Mouse (Mus musculus) liver, embryonic 14.5 days (tissue): ENCODE measurements around the gene Ngdn. TPM values are rescaled to one million over a fixed set of nuclear protein-coding genes. Genes with fewer than 3 reads are reported as not detected.
"Not testable (repeated sequence)": the region's sequence is repeated elsewhere in the genome, so short reads cannot be mapped to it uniquely, and the experiment has no call there.

Experiments
- ATAC-seq: fragments of 200-750 bp; cut with Nextera tagmentation; 2 replicates; pipeline ENCODE4 v1.8.0; 2017; ENCODE audit warnings: moderate number of reproducible peaks, mild to moderate bottlenecking, moderate library complexity; ENCODE audit not compliant: insufficient read depth
- DNase-seq, 3 experiments: peaks; one replicate each; pipeline ENCODE4 v3.0.0-alpha.2; 2012 to 2013; ENCODE audit warnings: low read depth in 3 of 3, low spot score in 3 of 3
- H3K27ac ChIP-seq: fragments of 300-500 bp; sonication (generic); 2 replicates; pipeline ENCODE4 v1.5.1; 2014; ENCODE audit warnings: moderate library complexity, mild to moderate bottlenecking, control low read depth, inconsistent platforms
- H3K27me3 ChIP-seq: fragments of 300-500 bp; sonication (generic); 2 replicates; pipeline ENCODE4 v1.6.1; 2014; ENCODE audit warnings: mild to moderate bottlenecking, low read length, moderate library complexity; ENCODE audit not compliant: control insufficient read depth, insufficient read depth
- H3K36me3 ChIP-seq: fragments of 300-500 bp; sonication (generic); replicated peaks from 2 replicates; pipeline ENCODE4 v1.6.1; 2014; ENCODE audit warnings: low read depth; ENCODE audit not compliant: control insufficient read depth, insufficient read depth
- H3K4me1 ChIP-seq, 2 experiments: fragments of 200-500 bp in 1 of 2; fragments of 300-500 bp in 1 of 2; sonication (generic) in 1 of 2; replicated peaks; 2 replicates each; pipeline ENCODE4 v1.6.1; 2012 to 2014; ENCODE audit warnings: antibody characterized with exemption in 1 of 2, inconsistent platforms in 1 of 2, low read length in 1 of 2; ENCODE audit not compliant: control insufficient read depth in 2 of 2, insufficient read depth in 2 of 2
- H3K4me2 ChIP-seq: fragments of 300-500 bp; sonication (generic); 2 replicates; pipeline ENCODE4 v1.6.1; 2014; ENCODE audit warnings: low read depth, mild to moderate bottlenecking, control low read depth, moderate library complexity
- H3K4me3 ChIP-seq, 2 experiments: fragments of 200-500 bp in 1 of 2; fragments of 300-500 bp in 1 of 2; sonication (generic) in 1 of 2; 2 replicates each; pipeline ENCODE4 v1.5.1; 2012 to 2014; ENCODE audit warnings: low read depth in 2 of 2, low read length in 2 of 2, mild to moderate bottlenecking in 2 of 2, control low read depth in 1 of 2, inconsistent platforms in 1 of 2, moderate library complexity in 1 of 2; ENCODE audit not compliant: insufficient read depth in 1 of 2
- H3K9ac ChIP-seq: fragments of 300-500 bp; sonication (generic); replicated peaks from 2 replicates; pipeline ENCODE4 v1.6.1; 2014; ENCODE audit warnings: mild to moderate bottlenecking, control low read depth, moderate library complexity
- H3K9me3 ChIP-seq: fragments of 300-500 bp; sonication (generic); 2 replicates; pipeline ENCODE4 v1.6.1; 2016; ENCODE audit warnings: low read length, mixed read lengths; ENCODE audit not compliant: control insufficient read depth
- CTCF ChIP-seq: IDR thresholded peaks from 2 replicates; pipeline ENCODE4 v1.5.1; 2016; ENCODE audit warnings: antibody characterized with exemption, low read depth, control low read depth
- EP300 ChIP-seq: IDR thresholded peaks from 2 replicates; pipeline ENCODE4 v1.6.1; 2016; ENCODE audit warnings: antibody characterized with exemption, low read depth
- WGBS: fragments of 180-500 bp; shearing (Covaris S2); extraction: QIAGEN DNeasy Blood & Tissue Kit; methylation state at CpG from one replicate; pipeline ENCODE4 v1.1.7; 2014; ENCODE audit not compliant: insufficient replicate concordance; 5-methylcytosine and 5-hydroxymethylcytosine counted together
- polyA plus RNA-seq, 2 experiments: library from polyadenylated mRNA; depleted of rRNA in 1 of 2; stranded (reverse) in 1 of 2; unstranded in 1 of 2; fragments of >200 nt; fragmentation: Nextera tagmentation in 1 of 2; extraction: Ambion mirVana in 1 of 2; gene quantifications; 2 replicates each; pipeline versions ENCODE4 v1.2.1 to v1.2.3; 2012 to 2014

Ngdn gene
- polyA plus RNA-seq (2012; rRNA removed) (14.4 and 31.0 TPM in 2 replicates), polyA plus RNA-seq (2014; fragmentation: Nextera tagmentation; extraction: Ambion mirVana) (36.0 and 39.6 TPM in 2 replicates)

DNA sequence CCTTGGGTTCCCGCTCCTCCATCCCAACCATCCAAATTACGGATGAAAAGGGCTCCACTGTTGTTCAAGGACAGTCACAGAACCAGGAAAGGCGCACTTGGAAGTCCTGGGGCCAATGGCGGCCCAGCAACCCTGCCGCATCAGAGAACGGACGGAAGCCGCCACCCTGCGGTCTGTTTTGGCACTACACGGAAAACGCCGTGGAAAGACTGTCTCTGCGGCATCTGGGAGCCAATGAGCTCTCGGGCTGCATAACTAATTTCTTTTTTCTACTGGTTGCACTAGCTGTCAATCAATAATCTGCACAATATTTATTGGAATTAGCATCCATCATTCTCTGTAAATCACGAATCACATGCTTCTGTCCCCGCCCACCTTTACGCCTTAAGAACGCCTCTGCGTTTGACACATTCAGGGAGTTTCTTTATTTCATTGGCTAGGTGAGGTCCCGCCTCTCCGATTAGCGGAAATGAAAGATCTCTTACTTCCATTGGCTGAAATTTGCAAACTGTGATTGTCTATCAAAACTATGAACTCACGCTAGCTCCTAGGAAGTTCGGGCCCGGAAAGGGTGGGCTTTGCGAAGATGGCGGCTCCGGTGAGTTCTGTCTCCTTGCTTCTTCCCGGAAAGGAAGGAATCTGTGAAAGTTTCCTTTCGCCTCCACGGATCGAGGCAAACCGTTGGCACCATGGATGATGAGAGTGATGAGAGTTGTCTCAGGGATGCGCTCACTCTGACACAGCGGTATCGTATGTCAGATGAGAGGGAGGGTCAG is at the start of gene Ngdn:
Gene Ngdn (plus strand): TSS at position 464 of the 776 bp plus-strand sequence.
- Histone ChIP-seq H3K9me3 (no peaks in the 10 kb centered on the region), H3K4me3 (peak within 1 kb of the TSS; percentile 77 to 100), H3K9ac (peak within 1 kb of the TSS; percentile 88), H3K27ac (peak within 1 kb of the TSS; percentile 74), H3K4me2 (peak within 1 kb of the TSS; percentile 99), H3K27me3 (no peaks in the 10 kb centered on the region), H3K36me3 (no peaks in the 10 kb centered on the region; the same call in none of the 2 replicates), H3K4me1 (peaks cover 3 to 4% of the 10 kb centered on the region in 2 experiments; a peak in 3 of 4 replicates)
- ATAC-seq (peak; percentile 93), DNase-seq (peak; percentile 99)
- TF ChIP-seq EP300 (peak; percentile 58), CTCF (peak; percentile 96)
- WGBS, result under 1% methylated on average over 36 of the region's 36 CpGs

- Histone ChIP-seq H3K27me3 (no peaks in the 10 kb centered on the region), H3K9ac (no peak overlapping the region), H3K4me3 (no peak overlapping the region), H3K9me3 (no peaks in the 10 kb centered on the region), H3K36me3 (no peaks in the 10 kb centered on the region), H3K27ac (no peak overlapping the region), H3K4me2 (no peak overlapping the region), H3K4me1 (no peaks in the 10 kb centered on the region)
- TF ChIP-seq EP300, result no peak
- TF ChIP-seq CTCF, result no peak
- 44% methylated on average over 6 of the region's 6 CpGs for WGBS
- ATAC-seq, result no peak
- no peak for DNase-seq
These were observed 49.6 kb upstream of the Ngdn start for GRCm38 (mm10) chr14:54965631-54966030.

DNA sequence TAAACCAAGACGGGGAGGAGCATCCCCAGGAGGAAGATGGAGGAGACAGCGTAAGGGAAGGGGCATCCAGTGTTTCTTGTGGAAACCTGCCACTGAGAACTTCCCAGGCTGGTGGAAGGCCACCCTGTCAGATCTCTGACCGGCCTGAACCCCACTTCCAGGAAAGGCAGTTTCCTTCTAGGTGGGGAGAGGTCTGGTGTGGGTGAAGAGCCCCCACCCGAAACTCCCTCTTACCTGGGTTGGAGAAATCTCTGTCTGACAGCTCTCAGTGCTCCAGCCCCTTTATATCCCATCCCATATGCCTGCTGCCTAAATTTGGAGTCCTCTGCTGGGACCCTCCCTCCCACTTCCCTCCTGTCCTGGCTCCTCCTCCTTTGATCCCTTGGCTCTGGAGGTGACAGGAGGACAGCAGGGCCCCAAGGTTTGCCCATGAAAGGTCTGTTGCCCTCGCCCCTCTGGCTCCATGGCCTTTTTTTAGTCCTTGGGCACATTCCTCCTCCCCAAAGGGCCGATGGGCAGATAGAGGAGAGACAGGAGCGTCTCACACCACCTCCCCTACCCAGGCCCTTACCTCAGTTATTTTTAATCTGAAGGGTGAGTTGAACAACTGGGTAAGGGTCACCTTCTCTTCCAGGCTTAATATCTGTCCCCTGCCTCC is 48.8 kb upstream of the Ngdn start, which contains the start of gene Myh6:
Gene Myh6 (minus strand): TSS at position 608 of the 658 bp plus-strand sequence.
- 36% methylated on average over 7 of the region's 7 CpGs for WGBS
- Histone ChIP-seq H3K27ac (no peak within 1 kb of the TSS), H3K27me3 (no peaks in the 10 kb centered on the region), H3K9ac (no peak within 1 kb of the TSS), H3K4me2 (no peak within 1 kb of the TSS), H3K36me3 (no peaks in the 10 kb centered on the region), H3K4me1 (no peaks in the 10 kb centered on the region), H3K4me3 (no peak within 1 kb of the TSS), H3K9me3 (no peaks in the 10 kb centered on the region)
- no peak for DNase-seq
- no peak for TF ChIP-seq EP300
- no peak for ATAC-seq

GRCm38 (mm10) chr14:54967874-54968273 is 47.4 kb upstream of the Ngdn start:
- Histone ChIP-seq H3K4me3 (no peak overlapping the region), H3K36me3 (no peaks in the 10 kb centered on the region), H3K27me3 (no peaks in the 10 kb centered on the region), H3K9me3 (no peaks in the 10 kb centered on the region), H3K4me2 (no peak overlapping the region), H3K27ac (no peak overlapping the region), H3K4me1 (no peaks in the 10 kb centered on the region), H3K9ac (no peak overlapping the region)
- TF ChIP-seq EP300 (no peak), CTCF (no peak)
- ATAC-seq, result no peak
- no peak for DNase-seq
- WGBS, result 48% methylated on average over 3 of the region's 3 CpGs

DNA sequence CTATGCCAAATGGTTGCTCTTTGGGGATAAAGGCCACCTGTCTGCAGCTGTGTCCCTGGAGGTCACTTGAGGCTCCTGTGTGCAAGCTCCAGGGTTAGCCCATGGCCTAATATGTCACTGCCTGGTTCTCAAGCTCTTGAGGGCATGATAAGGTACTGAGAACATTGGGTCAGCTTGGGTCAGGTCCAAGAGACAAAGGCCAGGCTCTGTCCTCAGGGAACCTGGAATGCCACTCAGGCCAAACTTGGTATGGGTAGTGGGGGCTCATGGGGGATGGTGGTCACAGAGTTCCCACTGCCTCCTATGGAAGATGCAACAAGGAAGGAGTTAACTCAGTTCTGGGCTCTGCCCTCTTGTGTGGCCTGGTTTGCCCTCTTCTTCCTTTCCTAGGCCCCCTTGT is 46.9 kb upstream of the Ngdn start:
- no peak for DNase-seq
- TF ChIP-seq CTCF (no peak), EP300 (no peak)

GRCm38 (mm10) chr14:54972786-54973185 is 42.5 kb upstream of the Ngdn start:
- ATAC-seq, H3K36me3 ChIP-seq, H3K9ac ChIP-seq, H3K4me2 ChIP-seq, H3K9me3 ChIP-seq, H3K4me1 ChIP-seq, DNase-seq, H3K27me3 ChIP-seq, H3K4me3 ChIP-seq, H3K27ac ChIP-seq: not testable (repeated sequence)
- WGBS, result 70% methylated on average over 8 of the region's 11 CpGs

More for the DNA sequence above, 46.9 kb upstream of the Ngdn start:
- Histone ChIP-seq H3K27ac (no peak overlapping the region), H3K4me1 (no peaks in the 10 kb centered on the region), H3K9me3 (no peaks in the 10 kb centered on the region), H3K4me3 (no peak overlapping the region), H3K9ac (no peak overlapping the region), H3K36me3 (no peaks in the 10 kb centered on the region), H3K4me2 (no peak overlapping the region), H3K27me3 (no peaks in the 10 kb centered on the region)
- ATAC-seq, result no peak
